ENCODE assay signal across 10 mouse cellular contexts in genomic region chr6:48700251-48701075, GRCm38 (mm10). TPM values are rescaled to one million over a fixed set of nuclear protein-coding genes. Genes with fewer than 3 reads are reported as not detected.
DNase-seq lines count a peak whose midpoint lies in the region; ATAC-seq and TF ChIP-seq lines count a peak whose summit lies in the region.
"Had no signal": no experiment of that assay in that cellular context is flagged by ENCODE, and none has a peak within 500 bp of the region (broad histone marks: within the 10 kb centered on the region; RNA-seq: fewer than 3 reads in every experiment).

No protein-coding gene starts in this region.

- no peaks in the 10 kb centered on the region; the same call in 1 of the 2 replicates for H3K4me1 ChIP-seq in liver, embryonic 12.5 days
- H3K4me1 ChIP-seq in liver, embryonic 11.5 days (replicated peaks; ENCODE audit: control insufficient read depth, insufficient read depth, low read length): no peaks in the 10 kb centered on the region
- H3K4me1 ChIP-seq in small intestine, adult 2 months (ENCODE audit: control insufficient read depth, insufficient read depth, insufficient read length, low read length): no peaks in the 10 kb centered on the region; the same call in 1 of the 2 replicates
- H3K4me1 ChIP-seq: limb, embryonic 12.5 days had no signal

- TF ChIP-seq CTCF in small intestine, adult 2 months (IDR thresholded peaks at IDR 0.05; ENCODE audit: extremely low read depth, insufficient read length, insufficient replicate concordance, low read depth, low read length): no peak

- ATAC-seq in liver, embryonic 12.5 days: peak; percentile 27; the same call in 1 of the 2 replicates
- no peak; the same call in 1 of the 2 replicates for ATAC-seq in liver, embryonic 11.5 days (replicated peaks; ENCODE audit: low FRiP score)
- peak; percentile 76 for ATAC-seq in granulocyte monocyte progenitor cell, adult 5-6 weeks (replicated peaks; ENCODE audit: poor library complexity, severe bottlenecking)

- H3K4me2 ChIP-seq in liver, embryonic 12.5 days: no peak overlapping the region
- no peak overlapping the region for H3K4me2 ChIP-seq in liver, embryonic 11.5 days
- H3K4me2 ChIP-seq: limb, embryonic 12.5 days had no signal

- no peaks in the 10 kb centered on the region for H3K9me3 ChIP-seq in liver, embryonic 12.5 days (replicated peaks)
- no peaks in the 10 kb centered on the region for H3K9me3 ChIP-seq in liver, embryonic 11.5 days (ENCODE audit: control insufficient read depth, low read length)
- H3K9me3 ChIP-seq: limb, embryonic 12.5 days had no signal

- no peak overlapping the region for H3K4me3 ChIP-seq in liver, embryonic 12.5 days
- H3K4me3 ChIP-seq in liver, embryonic 11.5 days (ENCODE audit: low read depth, low read length): no peak overlapping the region
- H3K4me3 ChIP-seq in small intestine, adult 2 months (ENCODE audit: low read depth, low read length): no peak overlapping the region
- H3K4me3 ChIP-seq: limb, embryonic 12.5 days had no signal

- no peak for TF ChIP-seq POLR2A in small intestine, adult 2 months (IDR thresholded peaks at IDR 0.05; ENCODE audit: low read depth, low read length)

- no peaks in the 10 kb centered on the region for H3K36me3 ChIP-seq in liver, embryonic 12.5 days
- H3K36me3 ChIP-seq in liver, embryonic 11.5 days (ENCODE audit: control insufficient read depth, insufficient read depth, low read length): no peaks in the 10 kb centered on the region
- peaks cover 4% of the 10 kb centered on the region for H3K36me3 ChIP-seq in small intestine, adult 2 months (ENCODE audit: control insufficient read depth, insufficient read depth, low read length)
- H3K36me3 ChIP-seq: limb, embryonic 12.5 days had no signal

- no peak overlapping the region for H3K9ac ChIP-seq in liver, embryonic 12.5 days
- H3K9ac ChIP-seq in liver, embryonic 11.5 days (ENCODE audit: low read depth, low read length): no peak overlapping the region
- H3K9ac ChIP-seq: limb, embryonic 12.5 days had no signal

- no peak overlapping the region for H3K27ac ChIP-seq in liver, embryonic 12.5 days
- H3K27ac ChIP-seq in liver, embryonic 11.5 days (ENCODE audit: low read depth, low read length): no peak overlapping the region
- peak overlapping the region; percentile 42 for H3K27ac ChIP-seq in small intestine, adult 2 months (ENCODE audit: insufficient read depth, low read depth, low read length)
- H3K27ac ChIP-seq: limb, embryonic 12.5 days had no signal

- no peak for DNase-seq in liver, embryonic 11.5 days (ENCODE audit: low spot score)
- peak; percentile 36 to 76 for DNase-seq in kidney, postnatal 25 days
- DNase-seq in urinary bladder, postnatal 10 days (ENCODE audit: low spot score): no peak
- DNase-seq in right cerebral cortex, postnatal 14 days: no peak
- DNase-seq in testis, postnatal 14 days (ENCODE audit: low spot score): no peak
- DNase-seq: right cerebral cortex, postnatal 25 days had no signal

- 12% methylated on average over 5 of the region's 5 CpGs for WGBS in liver, embryonic 12.5 days (ENCODE audit: insufficient replicate concordance)
- WGBS in liver, embryonic 11.5 days: 28% methylated on average over 5 of the region's 5 CpGs
- WGBS in small intestine, adult 2 months: 48% methylated on average over 5 of the region's 5 CpGs

- no peaks in the 10 kb centered on the region for H3K27me3 ChIP-seq in liver, embryonic 12.5 days (replicated peaks)
- H3K27me3 ChIP-seq in liver, embryonic 11.5 days (replicated peaks; ENCODE audit: control insufficient read depth, insufficient read depth, low read length): no peaks in the 10 kb centered on the region; the same call in 1 of the 2 replicates
- H3K27me3 ChIP-seq in small intestine, adult 2 months (ENCODE audit: control insufficient read depth, insufficient read depth, low read length): no peaks in the 10 kb centered on the region
- H3K27me3 ChIP-seq: limb, embryonic 12.5 days had no signal

RNA-seq across cellular contexts. Expression of gene Gimap6, which starts 7.6 kb away (rescaled TPM):
- polyA plus RNA-seq in liver, embryonic 12.5 days (2016; fragmentation: Nextera tagmentation; extraction: Ambion mirVana): 11.7 and 12.7 TPM in 2 replicates
- 18.0 and 18.6 TPM in 2 replicates for polyA plus RNA-seq in liver, embryonic 11.5 days (2014; fragmentation: Nextera tagmentation; extraction: Ambion mirVana)
- total RNA-seq in granulocyte monocyte progenitor cell, adult 5-6 weeks (2014; fragmentation: Nextera tagmentation): 0.58 and 1.4 TPM in 2 replicates
- 4.1 and 6.3 TPM in 2 replicates for total RNA-seq in granulocyte monocyte progenitor cell, adult 5-6 weeks (2017)
- polyA plus RNA-seq in small intestine, adult 2 months (2012; rRNA removed): 2.0 and 5.0 TPM in 2 replicates

RNA-seq across cellular contexts. Expression of gene Gimap4, which starts 16.1 kb away (rescaled TPM):
- polyA plus RNA-seq in liver, embryonic 12.5 days (2016; fragmentation: Nextera tagmentation; extraction: Ambion mirVana): 15.7 and 15.9 TPM in 2 replicates
- polyA plus RNA-seq in liver, embryonic 11.5 days (2014; fragmentation: Nextera tagmentation; extraction: Ambion mirVana): 21.8 and 23.5 TPM in 2 replicates
- total RNA-seq in granulocyte monocyte progenitor cell, adult 5-6 weeks (2014; fragmentation: Nextera tagmentation): not detected in 2 replicates
- total RNA-seq in granulocyte monocyte progenitor cell, adult 5-6 weeks (2017): 0.60 and 1.3 TPM in 2 replicates
- polyA plus RNA-seq in small intestine, adult 2 months (2012; rRNA removed): 4.3 and 9.3 TPM in 2 replicates

RNA-seq across cellular contexts. Expression of gene Gm28053, which starts 17.9 kb away (rescaled TPM):
- polyA plus RNA-seq in liver, embryonic 12.5 days (2016; fragmentation: Nextera tagmentation; extraction: Ambion mirVana): 0.75 and 1.2 TPM in 2 replicates
- 0.77 and 2.2 TPM in 2 replicates for polyA plus RNA-seq in liver, embryonic 11.5 days (2014; fragmentation: Nextera tagmentation; extraction: Ambion mirVana)
- 11.1 TPM in 1 of 2 replicates, not detected in the other for total RNA-seq in granulocyte monocyte progenitor cell, adult 5-6 weeks (2014; fragmentation: Nextera tagmentation)
- total RNA-seq in granulocyte monocyte progenitor cell, adult 5-6 weeks (2017): 3.1 TPM in 1 of 2 replicates, not detected in the other
- polyA plus RNA-seq in small intestine, adult 2 months (2012; rRNA removed): not detected in 2 replicates

RNA-seq across cellular contexts. Expression of gene Gimap7, which starts 18.0 kb away (rescaled TPM):
- 0.10 and 0.18 TPM in 2 replicates for polyA plus RNA-seq in liver, embryonic 12.5 days (2016; fragmentation: Nextera tagmentation; extraction: Ambion mirVana)
- polyA plus RNA-seq in liver, embryonic 11.5 days (2014; fragmentation: Nextera tagmentation; extraction: Ambion mirVana): not detected in 2 replicates
- not detected in 2 replicates for total RNA-seq in granulocyte monocyte progenitor cell, adult 5-6 weeks (2014; fragmentation: Nextera tagmentation)
- total RNA-seq in granulocyte monocyte progenitor cell, adult 5-6 weeks (2017): not detected in 2 replicates
- polyA plus RNA-seq in small intestine, adult 2 months (2012; rRNA removed): 1.5 and 2.5 TPM in 2 replicates
- polyA plus RNA-seq: limb, embryonic 12.5 days had no signal

RNA-seq across cellular contexts. Expression of gene Gimap9, which starts 24.5 kb away (rescaled TPM):
- polyA plus RNA-seq in liver, embryonic 12.5 days (2016; fragmentation: Nextera tagmentation; extraction: Ambion mirVana): 11.4 and 12.9 TPM in 2 replicates
- polyA plus RNA-seq in liver, embryonic 11.5 days (2014; fragmentation: Nextera tagmentation; extraction: Ambion mirVana): 14.5 and 17.9 TPM in 2 replicates
- total RNA-seq in granulocyte monocyte progenitor cell, adult 5-6 weeks (2014; fragmentation: Nextera tagmentation): 8.3 and 10.3 TPM in 2 replicates
- 9.4 and 16.1 TPM in 2 replicates for total RNA-seq in granulocyte monocyte progenitor cell, adult 5-6 weeks (2017)
- polyA plus RNA-seq in small intestine, adult 2 months (2012; rRNA removed): 0.27 and 0.62 TPM in 2 replicates

Comparison
In these comparisons a context has a peak if more than half of its experiments do, and no peak if none do; other contexts are left out.
1. DNase-seq: peak in kidney, postnatal 25 days (2 of 2); none in liver, embryonic 11.5 days (single experiment), urinary bladder, postnatal 10 days (single experiment), right cerebral cortex, postnatal 14 days (single experiment) and testis, postnatal 14 days (single experiment).